Mouse (Mus musculus): ENCODE data around the gene Apex1.

GRCm38 (mm10) chr14:50925111-50925920 is 548 bp downstream of the Apex1 start:
- no peak for TF ChIP-seq CTCF (IDR thresholded peaks at IDR 0.05; ENCODE audit: low read depth, low read length)
- TF ChIP-seq POLR2A (IDR thresholded peaks at IDR 0.05; ENCODE audit: borderline replicate concordance, low read depth, low read length) = no peak
